Mouse (Mus musculus) urinary bladder, postnatal 14 days (tissue): Measurements from ENCODE around the gene Galnt16.

Source experiments
- DNase-seq: peaks from one replicate; pipeline ENCODE4 v3.0.0; 2021; ENCODE audit warnings: low spot score

Galnt16 gene

GRCm38 (mm10) chr12:80668391-80668790 is 150.3 kb downstream of the Galnt16 start:
- no peak for DNase-seq

DNA sequence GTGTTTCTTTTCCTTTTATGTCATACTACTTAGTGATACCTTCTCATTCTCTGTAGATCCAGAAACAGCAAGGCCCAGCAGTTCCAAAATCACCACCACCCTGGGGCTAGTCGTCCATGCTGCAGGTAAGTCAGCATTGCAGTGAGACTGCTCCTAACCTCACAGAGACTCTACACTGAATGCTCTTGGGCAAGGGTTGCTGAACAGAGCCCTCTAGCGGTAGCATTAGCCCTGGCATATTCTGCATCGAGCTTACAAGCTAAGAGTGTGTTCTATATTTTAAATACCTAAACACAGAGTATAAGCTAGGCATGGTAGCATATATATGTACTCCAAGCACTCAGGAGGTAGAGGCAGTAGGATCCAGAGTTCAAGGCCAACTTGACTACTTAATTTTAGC is 155.1 kb downstream of the Galnt16 start:
- DNase-seq = peak; percentile 69
